Mouse (Mus musculus): ENCODE measurements around the gene Cenpb. TPM values are rescaled to one million over a fixed set of nuclear protein-coding genes. Genes with fewer than 3 reads are reported as not detected.

The Cenpb gene
- polyA plus RNA-seq, 1 experiment from 2014 or later, result 12.2 TPM

DNA sequence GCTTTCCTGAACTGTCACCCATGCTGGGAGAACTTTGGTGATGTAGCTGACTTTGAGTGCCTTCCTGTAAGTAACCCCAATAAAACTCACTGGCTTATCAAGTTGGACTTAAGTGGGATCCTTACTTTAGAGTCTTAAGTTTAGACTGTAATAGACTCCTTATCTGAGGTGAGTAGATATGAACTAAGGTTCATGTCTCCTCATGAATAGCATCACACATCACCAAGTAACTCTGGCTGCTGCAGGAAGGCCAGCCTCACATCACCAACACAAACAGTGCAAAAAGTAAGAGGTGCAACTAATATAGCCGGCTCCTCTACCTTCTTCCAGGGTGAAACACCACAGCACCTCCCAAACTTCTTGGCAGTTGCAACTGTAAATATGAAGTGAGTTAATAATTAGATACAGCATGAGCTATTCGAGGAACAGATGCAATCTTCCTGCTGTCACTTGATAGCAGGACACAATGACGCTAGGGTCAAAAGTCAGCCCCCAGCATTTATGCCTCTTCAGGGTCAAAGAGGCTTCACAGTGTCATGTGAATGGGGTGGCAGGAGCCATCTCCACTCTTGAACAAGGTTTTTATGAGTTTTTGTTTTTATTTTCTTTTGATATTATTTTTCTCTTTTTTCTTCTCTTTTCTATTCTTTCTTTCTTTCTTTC lies 42.1 kb upstream of the Cenpb start:
- Histone ChIP-seq H3K4me3 (ENCODE audit: low read depth, low read length) (no peak overlapping the region), H3K9ac (ENCODE audit: low read length) (no peak overlapping the region), H3K36me3 (ENCODE audit: control insufficient read depth, insufficient read depth, low read length) (no peaks in the 10 kb centered on the region), H3K4me2 (replicated peaks; ENCODE audit: low read depth) (no peak overlapping the region), H3K27me3 (ENCODE audit: control insufficient read depth, insufficient read depth, low read length) (no peaks in the 10 kb centered on the region), H3K9me3 (ENCODE audit: control insufficient read depth, low read length) (no peaks in the 10 kb centered on the region), H3K4me1 (replicated peaks; ENCODE audit: control insufficient read depth, insufficient read depth) (no peaks in the 10 kb centered on the region), H3K27ac (replicated peaks) (no peak overlapping the region)
- TF ChIP-seq EP300 (optimal IDR thresholded peaks at IDR 0.05) (no peak), CTCF (IDR thresholded peaks at IDR 0.05; ENCODE audit: low read depth) (no peak)
- DNase-seq (ENCODE audit: low spot score), result no peak
- WGBS, result 59% methylated on average over 3 of the region's 3 CpGs
- no peak for ATAC-seq (ENCODE audit: low FRiP score, low TSS enrichment)

DNA sequence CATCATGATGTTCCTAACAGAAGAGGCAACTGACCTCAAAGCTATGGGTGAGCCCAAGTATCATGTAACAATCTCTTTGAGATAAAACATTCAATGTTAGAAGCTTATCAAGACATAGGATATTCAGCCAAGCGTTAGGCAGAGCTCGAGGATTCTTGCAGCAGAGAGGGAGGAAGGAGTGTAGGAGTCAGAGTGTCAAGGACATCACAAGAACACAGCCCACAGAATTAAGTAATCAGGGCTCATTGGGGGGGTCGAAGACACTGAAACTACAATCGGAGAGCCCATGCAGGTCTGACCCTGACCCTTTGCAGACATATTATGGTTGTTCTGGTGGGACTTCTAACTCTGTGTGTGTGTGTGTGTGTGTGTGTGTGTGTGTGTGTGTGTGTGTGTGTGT lies 40.2 kb upstream of the Cenpb start:
- Histone ChIP-seq H3K27ac (replicated peaks) (no peak overlapping the region), H3K4me1 (replicated peaks; ENCODE audit: control insufficient read depth, insufficient read depth) (no peaks in the 10 kb centered on the region), H3K27me3 (ENCODE audit: control insufficient read depth, insufficient read depth, low read length) (no peaks in the 10 kb centered on the region), H3K4me2 (replicated peaks; ENCODE audit: low read depth) (no peak overlapping the region), H3K36me3 (ENCODE audit: control insufficient read depth, insufficient read depth, low read length) (no peaks in the 10 kb centered on the region), H3K9me3 (ENCODE audit: control insufficient read depth, low read length) (no peaks in the 10 kb centered on the region), H3K9ac (ENCODE audit: low read length) (no peak overlapping the region), H3K4me3 (ENCODE audit: low read depth, low read length) (no peak overlapping the region)
- TF ChIP-seq CTCF (IDR thresholded peaks at IDR 0.05; ENCODE audit: low read depth), result no peak
- no peak for TF ChIP-seq EP300 (optimal IDR thresholded peaks at IDR 0.05)
- 69% methylated on average over 4 of the region's 4 CpGs for WGBS
- ATAC-seq (ENCODE audit: low FRiP score, low TSS enrichment) (no peak), DNase-seq (ENCODE audit: low spot score) (no peak)

DNA sequence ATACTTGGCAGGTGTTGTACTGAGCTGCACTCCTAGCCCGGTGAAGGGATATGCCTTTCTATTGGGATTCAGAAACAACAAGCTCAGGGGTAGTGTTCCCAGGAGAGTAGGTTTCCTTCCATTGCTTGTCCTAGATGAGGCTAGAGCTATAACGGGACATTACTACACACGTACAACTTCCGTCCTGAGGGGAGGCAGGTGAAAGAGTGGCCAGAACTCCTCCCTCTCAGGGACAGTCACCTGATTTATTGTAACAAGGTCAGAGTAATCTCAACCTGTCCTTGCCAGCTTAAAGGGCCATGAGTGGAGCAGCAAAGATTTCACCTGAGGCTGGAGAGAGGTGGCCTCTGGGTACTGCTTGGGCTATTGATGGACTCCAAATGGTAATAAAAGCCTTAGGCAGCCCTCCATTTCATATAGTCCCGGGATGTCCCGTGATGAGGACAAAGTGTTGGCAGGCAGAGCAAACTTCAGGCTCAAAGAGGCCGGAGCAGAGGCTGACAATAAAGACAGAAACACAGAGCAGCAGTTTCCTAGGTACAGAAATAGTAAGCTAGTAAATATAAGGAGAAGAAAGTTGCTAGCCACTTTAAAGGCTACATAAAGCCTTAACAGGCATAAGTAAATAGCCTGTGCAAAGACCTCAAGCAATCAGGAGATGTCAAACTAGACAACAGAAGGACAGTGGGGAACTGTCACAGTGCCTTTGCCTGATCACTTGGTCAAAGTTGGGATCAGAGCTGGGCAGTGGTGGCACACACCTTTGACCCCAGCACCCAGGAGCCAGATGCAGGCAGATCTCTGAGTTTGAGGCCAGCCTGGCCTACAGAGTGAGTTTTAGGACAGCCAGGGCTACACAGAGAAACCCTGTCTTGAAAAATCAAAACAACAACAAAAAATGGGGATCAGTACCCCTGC lies 36.3 kb upstream of the Cenpb start:
- ATAC-seq (ENCODE audit: low FRiP score, low TSS enrichment), result peak; percentile 72
- H3K9me3 ChIP-seq (ENCODE audit: control insufficient read depth, low read length), result no peaks in the 10 kb centered on the region
- H3K4me2 ChIP-seq (replicated peaks; ENCODE audit: low read depth), result no peak overlapping the region
- 0 out of 2 replicates have a peak, but pooled peaks cover 1% of the 10 kb centered on the region for H3K4me1 ChIP-seq (replicated peaks; ENCODE audit: control insufficient read depth, insufficient read depth)
- DNase-seq (ENCODE audit: low spot score), result no peak
- H3K36me3 ChIP-seq (ENCODE audit: control insufficient read depth, insufficient read depth, low read length), result peaks cover 8% of the 10 kb centered on the region; the same call in 1 of the 2 replicates
- no peak overlapping the region for H3K4me3 ChIP-seq (ENCODE audit: low read depth, low read length)
- no peaks in the 10 kb centered on the region for H3K27me3 ChIP-seq (ENCODE audit: control insufficient read depth, insufficient read depth, low read length)
- H3K27ac ChIP-seq (replicated peaks), result no peak overlapping the region
- WGBS, result 69% methylated on average over 7 of the region's 7 CpGs
- TF ChIP-seq CTCF (IDR thresholded peaks at IDR 0.05; ENCODE audit: low read depth) (no peak), EP300 (optimal IDR thresholded peaks at IDR 0.05) (no peak)
- H3K9ac ChIP-seq (ENCODE audit: low read length), result no peak overlapping the region

DNA sequence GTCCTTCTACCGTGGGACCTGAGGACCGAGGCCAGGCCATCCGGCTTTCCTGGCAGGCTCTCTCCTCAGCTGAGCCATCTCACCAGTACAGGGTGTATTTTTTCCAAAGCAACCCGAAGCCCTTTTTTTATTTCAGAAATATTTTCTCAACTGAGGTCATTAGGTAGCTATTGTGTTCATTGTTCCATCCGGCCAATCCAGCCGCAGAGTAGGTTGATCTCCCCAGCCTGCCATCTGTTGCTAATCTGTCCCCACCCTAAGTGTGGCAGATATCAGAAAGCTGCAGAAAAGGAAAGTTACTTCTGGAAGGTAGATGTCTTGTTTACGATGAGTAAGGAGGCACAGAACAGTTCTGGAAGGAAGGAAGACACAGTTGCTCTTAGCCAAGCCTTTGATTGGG lies 33.9 kb upstream of the Cenpb start:
- H3K9ac ChIP-seq (ENCODE audit: low read length), result no peak overlapping the region
- H3K4me2 ChIP-seq (replicated peaks; ENCODE audit: low read depth), result no peak overlapping the region
- no peak overlapping the region for H3K27ac ChIP-seq (replicated peaks)
- TF ChIP-seq EP300 (optimal IDR thresholded peaks at IDR 0.05) (no peak), CTCF (IDR thresholded peaks at IDR 0.05; ENCODE audit: low read depth) (no peak)
- H3K4me3 ChIP-seq (ENCODE audit: low read depth, low read length), result no peak overlapping the region
- DNase-seq (ENCODE audit: low spot score) (no peak), ATAC-seq (ENCODE audit: low FRiP score, low TSS enrichment) (no peak)
- H3K4me1 ChIP-seq (replicated peaks; ENCODE audit: control insufficient read depth, insufficient read depth), result peaks cover 9% of the 10 kb centered on the region
- H3K36me3 ChIP-seq (ENCODE audit: control insufficient read depth, insufficient read depth, low read length), result peaks cover 8% of the 10 kb centered on the region; the same call in 1 of the 2 replicates
- no peaks in the 10 kb centered on the region for H3K27me3 ChIP-seq (ENCODE audit: control insufficient read depth, insufficient read depth, low read length)
- no peaks in the 10 kb centered on the region for H3K9me3 ChIP-seq (ENCODE audit: control insufficient read depth, low read length)
- WGBS, result 56% methylated on average over 7 of the region's 7 CpGs

DNA sequence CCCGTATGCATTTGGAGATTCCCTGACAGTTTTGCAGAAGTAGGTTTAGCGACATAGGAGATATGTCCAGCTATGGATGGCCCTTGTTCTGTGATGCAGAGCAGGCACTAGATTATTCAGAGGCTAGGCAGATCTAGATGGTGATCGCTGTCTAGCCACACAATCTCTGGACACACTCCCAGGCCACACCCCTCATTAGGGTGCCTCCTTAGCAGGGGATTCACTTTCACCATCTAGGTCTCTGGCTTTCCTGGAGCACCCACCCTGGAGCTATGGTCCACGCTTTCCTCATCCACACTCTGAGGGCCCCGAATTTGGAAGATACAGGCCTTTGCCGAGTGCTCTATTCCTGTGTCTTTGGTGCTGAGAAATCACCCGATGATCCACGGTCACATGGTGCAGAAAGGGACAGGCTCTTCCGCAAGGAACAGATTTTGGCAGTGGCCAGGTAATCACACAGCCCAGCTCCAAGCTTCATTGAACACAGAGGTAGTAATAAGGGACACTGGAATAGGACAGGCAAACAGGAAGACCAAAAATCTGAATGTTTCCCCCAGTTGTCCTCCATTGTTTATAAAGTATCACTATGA lies 31.3 kb upstream of the Cenpb start:
- no peaks in the 10 kb centered on the region for H3K27me3 ChIP-seq (ENCODE audit: control insufficient read depth, insufficient read depth, low read length)
- ATAC-seq (ENCODE audit: low FRiP score, low TSS enrichment) (no peak), DNase-seq (ENCODE audit: low spot score) (no peak)
- H3K4me1 ChIP-seq (replicated peaks; ENCODE audit: control insufficient read depth, insufficient read depth), result peaks cover 9% of the 10 kb centered on the region
- H3K27ac ChIP-seq (replicated peaks), result peak overlapping the region; percentile 92
- H3K4me3 ChIP-seq (ENCODE audit: low read depth, low read length), result peak overlapping the region; percentile 58
- 58% methylated on average over 9 of the region's 9 CpGs for WGBS
- peak overlapping the region; percentile 76 for H3K9ac ChIP-seq (ENCODE audit: low read length)
- no peaks in the 10 kb centered on the region for H3K9me3 ChIP-seq (ENCODE audit: control insufficient read depth, low read length)
- peaks cover 8% of the 10 kb centered on the region; the same call in 1 of the 2 replicates for H3K36me3 ChIP-seq (ENCODE audit: control insufficient read depth, insufficient read depth, low read length)
- TF ChIP-seq CTCF (IDR thresholded peaks at IDR 0.05; ENCODE audit: low read depth), result no peak
- no peak for TF ChIP-seq EP300 (optimal IDR thresholded peaks at IDR 0.05)
- peak overlapping the region; percentile 69 for H3K4me2 ChIP-seq (replicated peaks; ENCODE audit: low read depth)
